Mouse (Mus musculus) myocyte (in vitro differentiated cells): Measurements from ENCODE around the gene Cacna1s.

Experiments
- MAX ChIP-seq: IDR thresholded peaks from one replicate; pipeline ENCODE4 v1.6.1; 2011; ENCODE audit warnings: low read depth, mild to moderate bottlenecking, control low read depth
- POLR2A ChIP-seq: IDR thresholded peaks from one replicate; pipeline ENCODE4 v1.6.1; 2011; ENCODE audit warnings: low read depth, mild to moderate bottlenecking, control low read depth, moderate library complexity; ENCODE audit not compliant: insufficient read length
- TCF12 ChIP-seq: IDR thresholded peaks from one replicate; pipeline ENCODE4 v1.6.1; 2011; ENCODE audit warnings: mild to moderate bottlenecking, control low read depth; ENCODE audit not compliant: poor library complexity, insufficient read depth, severe bottlenecking

GRCm38 (mm10) chr1:136139990-136140640 is 87.6 kb downstream of the Cacna1s start:
- TF ChIP-seq MAX (no peak), POLR2A (peak; percentile 79), TCF12 (no peak)
